In the genomic region with DNA sequence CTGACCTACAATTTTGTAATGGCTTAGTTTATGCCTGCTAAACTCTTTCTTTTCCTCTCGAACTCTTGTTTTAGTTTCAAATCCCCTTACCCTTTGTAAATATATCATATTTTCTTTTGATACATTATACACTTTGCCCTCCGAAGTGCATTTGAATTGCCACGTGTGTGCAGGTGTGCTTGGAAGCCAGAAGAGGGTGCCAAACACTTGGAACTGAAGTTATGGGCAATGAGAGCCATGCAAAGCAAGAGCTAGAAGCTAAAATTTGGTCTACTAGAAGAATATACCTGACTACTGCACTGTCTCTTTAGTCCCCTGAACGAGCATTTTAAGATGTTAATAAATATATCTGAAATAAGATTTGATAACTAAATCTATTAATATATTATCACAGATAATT, we compare ENCODE assay signal across 13 mouse cellular contexts.
A peak's percentile ranks its signal among the peaks of the same experiment; 100 is the strongest.
DNase-seq lines count a peak whose midpoint lies in the region; ATAC-seq and TF ChIP-seq lines count a peak whose summit lies in the region.
"Had no signal": no experiment of that assay in that cellular context is flagged by ENCODE, and none has a peak within 500 bp of the region (broad histone marks: within the 10 kb centered on the region; RNA-seq: fewer than 3 reads in every experiment).

No protein-coding gene starts in this region.

- H3K9me3 ChIP-seq in heart, postnatal 0 days (replicated peaks; ENCODE audit: control insufficient read depth, low read length) = no peaks in the 10 kb centered on the region
- H3K9me3 ChIP-seq in liver, postnatal 0 days (ENCODE audit: low read length) = no peaks in the 10 kb centered on the region
- H3K9me3 ChIP-seq in embryonic facial prominence, embryonic 14.5 days (ENCODE audit: control insufficient read depth, low read length) = no peaks in the 10 kb centered on the region
- H3K9me3 ChIP-seq: liver, embryonic 15.5 days; midbrain, embryonic 13.5 days; neural tube, embryonic 15.5 days had no signal

- H3K4me2 ChIP-seq in heart, postnatal 0 days (ENCODE audit: low read depth, low read length) = no peak overlapping the region
- no peak overlapping the region for H3K4me2 ChIP-seq in liver, postnatal 0 days (ENCODE audit: low read depth, low read length)
- H3K4me2 ChIP-seq in embryonic facial prominence, embryonic 14.5 days (ENCODE audit: low read depth, low read length) = no peak overlapping the region
- H3K4me2 ChIP-seq: liver, embryonic 15.5 days; midbrain, embryonic 13.5 days; neural tube, embryonic 15.5 days had no signal

- no peak for ATAC-seq in heart, postnatal 0 days (ENCODE audit: insufficient read depth, low read depth)
- ATAC-seq in liver, postnatal 0 days = no peak
- ATAC-seq in embryonic facial prominence, embryonic 14.5 days (ENCODE audit: low read depth) = no peak
- ATAC-seq: forebrain, embryonic 16.5 days; midbrain, embryonic 13.5 days had no signal

- no peak for DNase-seq in heart, postnatal 0 days (ENCODE audit: low spot score)
- no peak for DNase-seq in heart, postnatal 10 days
- peak; percentile 7 for DNase-seq in liver, adult 2 months (ENCODE audit: extremely low read depth, low read depth, low spot score)
- no peak for DNase-seq in liver, postnatal 0 days
- DNase-seq in NIH3T3 (ENCODE audit: low read depth) = peak; percentile 3
- DNase-seq in embryonic facial prominence, embryonic 14.5 days (ENCODE audit: low spot score) = peak; percentile 37
- DNase-seq in testis, postnatal 10 days (ENCODE audit: low spot score) = no peak
- DNase-seq in ovary, adult 18-20 months (ENCODE audit: low spot score) = no peak
- DNase-seq: heart, postnatal 14 days had no signal

- intact Hi-C loops in heart, postnatal 10 days (cut with DNase I) = no loop called here

- no peak overlapping the region for H3K27ac ChIP-seq in heart, postnatal 0 days (ENCODE audit: low read depth)
- H3K27ac ChIP-seq in liver, adult 2 months (replicated peaks; ENCODE audit: insufficient read depth, low read depth, low read length) = no peak overlapping the region
- H3K27ac ChIP-seq in liver, postnatal 0 days (ENCODE audit: low read depth) = no peak overlapping the region
- no peak overlapping the region for H3K27ac ChIP-seq in embryonic facial prominence, embryonic 14.5 days (replicated peaks; ENCODE audit: low read depth, low read length)
- H3K27ac ChIP-seq: liver, embryonic 15.5 days; midbrain, embryonic 13.5 days; neural tube, embryonic 15.5 days had no signal

- no peak overlapping the region for H3K9ac ChIP-seq in heart, postnatal 0 days (replicated peaks; ENCODE audit: low read depth, low read length)
- H3K9ac ChIP-seq in liver, adult 2 months (ENCODE audit: low read depth, low read length) = no peak overlapping the region
- no peak overlapping the region for H3K9ac ChIP-seq in liver, postnatal 0 days (replicated peaks)
- H3K9ac ChIP-seq in embryonic facial prominence, embryonic 14.5 days (ENCODE audit: low read depth, low read length) = no peak overlapping the region
- H3K9ac ChIP-seq: liver, embryonic 15.5 days; midbrain, embryonic 13.5 days; neural tube, embryonic 15.5 days had no signal

- TF ChIP-seq CTCF in heart, postnatal 0 days (IDR thresholded peaks at IDR 0.05; ENCODE audit: low read depth) = 0 out of 2 replicates have a peak, but pooled peaks have one; percentile 4
- TF ChIP-seq CTCF in liver, adult 2 months (IDR thresholded peaks at IDR 0.05; ENCODE audit: low read depth, low read length) = peak; percentile 37; the same call in 1 of the 2 replicates
- TF ChIP-seq CTCF in liver, postnatal 0 days (IDR thresholded peaks at IDR 0.05; ENCODE audit: low read depth) = no peak

- no peak overlapping the region for H3K4me3 ChIP-seq in heart, postnatal 0 days (ENCODE audit: low read depth, low read length)
- no peak overlapping the region for H3K4me3 ChIP-seq in liver, adult 2 months (ENCODE audit: insufficient read depth, low read depth, low read length)
- no peak overlapping the region for H3K4me3 ChIP-seq in liver, postnatal 0 days (ENCODE audit: low read depth, low read length)
- no peak overlapping the region for H3K4me3 ChIP-seq in embryonic facial prominence, embryonic 14.5 days (ENCODE audit: low read depth, low read length)
- H3K4me3 ChIP-seq: liver, embryonic 15.5 days; midbrain, embryonic 13.5 days; neural tube, embryonic 15.5 days had no signal

- no peaks in the 10 kb centered on the region for H3K4me1 ChIP-seq in heart, postnatal 0 days (ENCODE audit: control insufficient read depth, insufficient read depth)
- H3K4me1 ChIP-seq in liver, adult 2 months (ENCODE audit: control insufficient read depth, insufficient read depth, low read length) = no peaks in the 10 kb centered on the region
- no peaks in the 10 kb centered on the region for H3K4me1 ChIP-seq in liver, postnatal 0 days (ENCODE audit: insufficient read depth)
- H3K4me1 ChIP-seq in embryonic facial prominence, embryonic 14.5 days (ENCODE audit: control insufficient read depth, insufficient read depth, low read length) = no peaks in the 10 kb centered on the region
- H3K4me1 ChIP-seq: liver, embryonic 15.5 days; midbrain, embryonic 13.5 days; neural tube, embryonic 15.5 days had no signal

- no peaks in the 10 kb centered on the region for H3K79me2 ChIP-seq in liver, adult 2 months (ENCODE audit: control insufficient read depth, insufficient read depth, low read length)

- no peaks in the 10 kb centered on the region for H3K36me3 ChIP-seq in heart, postnatal 0 days (replicated peaks; ENCODE audit: control insufficient read depth, insufficient read depth, low read length)
- no peaks in the 10 kb centered on the region for H3K36me3 ChIP-seq in liver, adult 2 months (ENCODE audit: control insufficient read depth, insufficient read depth, low read length)
- H3K36me3 ChIP-seq in liver, postnatal 0 days (replicated peaks; ENCODE audit: insufficient read depth, low read length) = no peaks in the 10 kb centered on the region
- H3K36me3 ChIP-seq in embryonic facial prominence, embryonic 14.5 days (ENCODE audit: control insufficient read depth, insufficient read depth, low read length) = no peaks in the 10 kb centered on the region
- H3K36me3 ChIP-seq: liver, embryonic 15.5 days; midbrain, embryonic 13.5 days; neural tube, embryonic 15.5 days had no signal

- no peak for TF ChIP-seq EP300 in heart, postnatal 0 days (IDR thresholded peaks at IDR 0.05; ENCODE audit: low read depth)
- TF ChIP-seq EP300 in liver, postnatal 0 days (IDR thresholded peaks at IDR 0.05; ENCODE audit: low read depth) = no peak

- no peaks in the 10 kb centered on the region for H3K27me3 ChIP-seq in heart, postnatal 0 days (ENCODE audit: control insufficient read depth, insufficient read depth, low read length)
- no peaks in the 10 kb centered on the region for H3K27me3 ChIP-seq in liver, adult 2 months (ENCODE audit: control insufficient read depth, insufficient read depth, low read length)
- no peaks in the 10 kb centered on the region for H3K27me3 ChIP-seq in liver, postnatal 0 days (ENCODE audit: insufficient read depth, low read length)
- H3K27me3 ChIP-seq in embryonic facial prominence, embryonic 14.5 days (replicated peaks; ENCODE audit: control insufficient read depth, insufficient read depth, low read length) = no peaks in the 10 kb centered on the region
- H3K27me3 ChIP-seq: liver, embryonic 15.5 days; midbrain, embryonic 13.5 days; neural tube, embryonic 15.5 days had no signal

- 41% methylated on average over 4 of the region's 4 CpGs for WGBS in heart, postnatal 0 days
- WGBS in liver, adult 2 months = 38% methylated on average over 4 of the region's 4 CpGs
- WGBS in liver, postnatal 0 days (ENCODE audit: insufficient replicate concordance) = 39% methylated on average over 4 of the region's 4 CpGs
- WGBS in embryonic facial prominence, embryonic 14.5 days = 48% methylated on average over 4 of the region's 4 CpGs

- TF ChIP-seq POLR2A in liver, adult 2 months (IDR thresholded peaks at IDR 0.05; ENCODE audit: extremely low read depth, insufficient read depth, low read length) = no peak

Comparison
In these comparisons a context has a peak if more than half of its experiments do, and no peak if none do; other contexts are left out.
1. DNase-seq: peak in liver, adult 2 months (single experiment), NIH3T3 (single experiment) and embryonic facial prominence, embryonic 14.5 days (single experiment); none in heart, postnatal 0 days (single experiment), heart, postnatal 10 days (0 of 2), liver, postnatal 0 days (single experiment), testis, postnatal 10 days (single experiment) and ovary, adult 18-20 months (single experiment).